Mouse (Mus musculus) liver, postnatal 0 days (tissue): ENCODE measurements around the gene Scaf4. TPM values are rescaled to one million over a fixed set of nuclear protein-coding genes. Genes with fewer than 3 reads are reported as not detected.
A peak's percentile ranks its signal among the peaks of the same experiment; 100 is the strongest.

ENCODE experiments used
- ATAC-seq: fragments of 200-750 bp; cut with Nextera tagmentation; 2 replicates; pipeline ENCODE4 v1.8.0; 2017; ENCODE audit warnings: mild to moderate bottlenecking, moderate library complexity
- DNase-seq: peaks from one replicate; pipeline ENCODE4 v3.0.0-alpha.2; 2016
- H3K27ac ChIP-seq: fragments of 300-500 bp; sonication (generic); 2 replicates; pipeline ENCODE4 v1.5.1; 2014; ENCODE audit warnings: antibody characterized with exemption, moderate library complexity, mild to moderate bottlenecking, low read depth
- H3K27me3 ChIP-seq: fragments of 300-500 bp; sonication (generic); 2 replicates; pipeline ENCODE4 v1.6.1; 2014; ENCODE audit warnings: low read length, control low read depth, mixed read lengths; ENCODE audit not compliant: insufficient read depth
- H3K36me3 ChIP-seq: fragments of 300-500 bp; sonication (generic); replicated peaks from 2 replicates; pipeline ENCODE4 v1.6.1; 2014; ENCODE audit warnings: mild to moderate bottlenecking, control low read depth, low read length, moderate library complexity, mixed read lengths; ENCODE audit not compliant: insufficient read depth
- H3K4me1 ChIP-seq: fragments of 300-500 bp; sonication (generic); 2 replicates; pipeline ENCODE4 v1.6.1; 2014; ENCODE audit warnings: antibody characterized with exemption, mild to moderate bottlenecking, control low read depth; ENCODE audit not compliant: insufficient read depth
- H3K4me2 ChIP-seq: fragments of 300-500 bp; sonication (generic); 2 replicates; pipeline ENCODE4 v1.6.1; 2014; ENCODE audit warnings: low read depth, mild to moderate bottlenecking, low read length, moderate library complexity, mixed read lengths
- H3K4me3 ChIP-seq: fragments of 300-500 bp; sonication (generic); 2 replicates; pipeline ENCODE4 v1.5.1; 2014; ENCODE audit warnings: low read depth, low read length
- H3K9ac ChIP-seq: fragments of 300-500 bp; sonication (generic); replicated peaks from 2 replicates; pipeline ENCODE4 v1.6.1; 2014; ENCODE audit warnings: mild to moderate bottlenecking, moderate library complexity
- H3K9me3 ChIP-seq: fragments of 300-500 bp; sonication (generic); 2 replicates; pipeline ENCODE4 v1.6.1; 2016; ENCODE audit warnings: mild to moderate bottlenecking, control low read depth, low read length, mixed read lengths
- CTCF ChIP-seq: sonication (generic); IDR thresholded peaks from 2 replicates; pipeline ENCODE4 v1.5.1; 2016; ENCODE audit warnings: antibody characterized with exemption, low read depth
- EP300 ChIP-seq: IDR thresholded peaks from 2 replicates; pipeline ENCODE4 v1.6.1; 2016; ENCODE audit warnings: antibody characterized with exemption, low read depth, mild to moderate bottlenecking
- WGBS: fragments of 180-500 bp; shearing (Covaris S2); extraction: QIAGEN DNeasy Blood & Tissue Kit; methylation state at CpG from one replicate; pipeline ENCODE4 v1.1.7; 2014; ENCODE audit not compliant: insufficient replicate concordance; 5-methylcytosine and 5-hydroxymethylcytosine counted together
- polyA plus RNA-seq: library from polyadenylated mRNA; unstranded; fragments of >200 nt; fragmentation: Nextera tagmentation; extraction: Ambion mirVana; gene quantifications from 2 replicates; pipeline ENCODE4 v1.2.1, GENCODE M21; 2015

The Scaf4 gene
- polyA plus RNA-seq, 1 experiment from 2014 or later: 6.2 TPM

GRCm38 (mm10) chr16:90281406-90281805 lies 2.9 kb downstream of the Scaf4 start:
- WGBS: 81% methylated on average over 9 of the region's 9 CpGs
- Histone ChIP-seq H3K27ac (peak overlapping the region; percentile 32; the same call in 1 of the 2 replicates), H3K4me2 (no peak overlapping the region; the same call in 1 of the 2 replicates), H3K36me3 (no peaks in the 10 kb centered on the region), H3K27me3 (no peaks in the 10 kb centered on the region), H3K4me3 (peak overlapping the region; percentile 3; the same call in 1 of the 2 replicates), H3K4me1 (peaks cover 48% of the 10 kb centered on the region), H3K9me3 (no peaks in the 10 kb centered on the region), H3K9ac (no peak overlapping the region)
- no peak for ATAC-seq
- TF ChIP-seq EP300: no peak
- TF ChIP-seq CTCF: no peak
- no peak for DNase-seq

- DNase-seq: no peak
- no peak for ATAC-seq
- no peaks in the 10 kb centered on the region for H3K9me3 ChIP-seq
- peak overlapping the region; percentile 32; the same call in 1 of the 2 replicates for H3K27ac ChIP-seq
- no peaks in the 10 kb centered on the region for H3K36me3 ChIP-seq
- WGBS: 52% methylated on average over 5 of the region's 5 CpGs
- H3K4me3 ChIP-seq: no peak overlapping the region
- TF ChIP-seq CTCF (no peak), EP300 (no peak)
- peak overlapping the region; percentile 24 for H3K4me2 ChIP-seq
- peaks cover 48% of the 10 kb centered on the region for H3K4me1 ChIP-seq
- no peaks in the 10 kb centered on the region for H3K27me3 ChIP-seq
- H3K9ac ChIP-seq: no peak overlapping the region
Measured at GRCm38 (mm10) chr16:90280989-90281388, 3.3 kb downstream of the Scaf4 start.

GRCm38 (mm10) chr16:90280515-90280914 lies 3.8 kb downstream of the Scaf4 start:
- WGBS: 69% methylated on average over 2 of the region's 2 CpGs
- Histone ChIP-seq H3K27ac (no peak overlapping the region), H3K4me3 (no peak overlapping the region), H3K9ac (no peak overlapping the region), H3K9me3 (no peaks in the 10 kb centered on the region), H3K4me1 (peaks cover 50% of the 10 kb centered on the region), H3K4me2 (peak overlapping the region; percentile 24), H3K27me3 (no peaks in the 10 kb centered on the region), H3K36me3 (no peaks in the 10 kb centered on the region)
- DNase-seq (no peak), ATAC-seq (no peak)
- no peak for TF ChIP-seq EP300
- TF ChIP-seq CTCF: no peak

GRCm38 (mm10) chr16:90279058-90279457 lies 5.2 kb downstream of the Scaf4 start:
- no peaks in the 10 kb centered on the region for H3K36me3 ChIP-seq
- H3K9me3 ChIP-seq: no peaks in the 10 kb centered on the region
- WGBS: 28% methylated on average over 6 of the region's 6 CpGs
- ATAC-seq: no peak
- peak overlapping the region; percentile 45 for H3K4me2 ChIP-seq
- no peak overlapping the region for H3K9ac ChIP-seq
- TF ChIP-seq EP300 (no peak), CTCF (no peak)
- no peaks in the 10 kb centered on the region for H3K27me3 ChIP-seq
- peak; percentile 35 for DNase-seq
- H3K27ac ChIP-seq: no peak overlapping the region
- no peak overlapping the region for H3K4me3 ChIP-seq
- H3K4me1 ChIP-seq: peaks cover 45% of the 10 kb centered on the region

GRCm38 (mm10) chr16:90275521-90275920 lies 8.8 kb downstream of the Scaf4 start:
- no peak overlapping the region for H3K4me3 ChIP-seq
- H3K27ac ChIP-seq: no peak overlapping the region
- H3K4me1 ChIP-seq: peaks cover 28% of the 10 kb centered on the region
- H3K9ac ChIP-seq: no peak overlapping the region
- H3K27me3 ChIP-seq: no peaks in the 10 kb centered on the region
- no peak for TF ChIP-seq EP300
- TF ChIP-seq CTCF: no peak
- no peak overlapping the region for H3K4me2 ChIP-seq
- WGBS: 69% methylated on average over 6 of the region's 6 CpGs
- ATAC-seq (no peak), DNase-seq (no peak)
- no peaks in the 10 kb centered on the region for H3K36me3 ChIP-seq
- no peaks in the 10 kb centered on the region for H3K9me3 ChIP-seq

- DNase-seq (no peak), ATAC-seq (no peak; the same call in 1 of the 2 replicates)
- 17% methylated on average over 1 of the region's 1 CpGs for whole genome bisulfite sequencing
- Histone ChIP-seq H3K27me3 (no peaks in the 10 kb centered on the region), H3K4me2 (no peak overlapping the region), H3K27ac (no peak overlapping the region), H3K36me3 (peaks cover 4% of the 10 kb centered on the region; the same call in 1 of the 2 replicates), H3K4me3 (no peak overlapping the region), H3K4me1 (peaks cover 44% of the 10 kb centered on the region), H3K9ac (no peak overlapping the region), H3K9me3 (no peaks in the 10 kb centered on the region)
- TF ChIP-seq CTCF (no peak), EP300 (no peak)
Measured at GRCm38 (mm10) chr16:90266581-90266980, 17.7 kb downstream of the Scaf4 start.

- DNase-seq (no peak), ATAC-seq (0 out of 2 replicates have a peak, but pooled peaks have one; percentile 26)
- H3K9me3 ChIP-seq: no peaks in the 10 kb centered on the region
- H3K4me2 ChIP-seq: no peak overlapping the region
- 0 out of 2 replicates have a peak overlapping the region, but pooled peaks have one; percentile 16 for H3K9ac ChIP-seq
- peaks cover 17% of the 10 kb centered on the region for H3K36me3 ChIP-seq
- peak overlapping the region; percentile 34; the same call in 1 of the 2 replicates for H3K27ac ChIP-seq
- H3K4me3 ChIP-seq: no peak overlapping the region
- WGBS: 40% methylated on average over 1 of the region's 1 CpGs
- H3K27me3 ChIP-seq: no peaks in the 10 kb centered on the region
- H3K4me1 ChIP-seq: peaks cover 41% of the 10 kb centered on the region
- TF ChIP-seq EP300: 0 out of 2 replicates have a peak, but pooled peaks have one; percentile 13
- TF ChIP-seq CTCF: no peak
Measured at GRCm38 (mm10) chr16:90265106-90265505, 19.2 kb downstream of the Scaf4 start.
